Mouse (Mus musculus): ENCODE data around the gene Dnajc25. TPM values are rescaled to one million over a fixed set of nuclear protein-coding genes. Genes with fewer than 3 reads are reported as not detected.

The Dnajc25 gene
- polyA plus RNA-seq (2014; fragmentation: Illumina TruSeq; extraction: RNeasy Lipid Tissue Mini Kit (QIAGEN cat#74804); ENCODE audit: low read depth, low replicate concordance) = 15.1 TPM

DNA sequence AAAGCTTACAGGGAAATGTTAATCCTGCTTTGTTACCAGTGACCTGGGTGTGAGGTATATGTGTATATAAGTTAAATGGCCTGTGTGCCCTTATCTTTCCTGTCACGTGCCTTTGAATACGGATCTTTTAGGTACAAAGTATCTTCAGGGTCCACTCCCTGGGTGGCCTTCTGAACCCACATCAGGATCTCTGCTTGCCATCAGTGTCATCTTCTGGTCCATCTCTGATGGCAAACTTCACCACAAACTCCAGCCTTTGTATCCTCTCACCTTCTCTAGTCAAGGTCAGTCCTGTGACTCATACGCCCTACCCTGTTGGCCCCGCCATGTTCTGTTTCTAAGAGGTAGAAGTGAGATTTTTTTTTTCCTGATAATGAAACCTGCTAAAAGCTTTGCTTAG, at the start of gene Dnajc25:
Gene Dnajc25, plus strand, starts transcription at position 301 of the 400 bp plus-strand sequence.

DNA sequence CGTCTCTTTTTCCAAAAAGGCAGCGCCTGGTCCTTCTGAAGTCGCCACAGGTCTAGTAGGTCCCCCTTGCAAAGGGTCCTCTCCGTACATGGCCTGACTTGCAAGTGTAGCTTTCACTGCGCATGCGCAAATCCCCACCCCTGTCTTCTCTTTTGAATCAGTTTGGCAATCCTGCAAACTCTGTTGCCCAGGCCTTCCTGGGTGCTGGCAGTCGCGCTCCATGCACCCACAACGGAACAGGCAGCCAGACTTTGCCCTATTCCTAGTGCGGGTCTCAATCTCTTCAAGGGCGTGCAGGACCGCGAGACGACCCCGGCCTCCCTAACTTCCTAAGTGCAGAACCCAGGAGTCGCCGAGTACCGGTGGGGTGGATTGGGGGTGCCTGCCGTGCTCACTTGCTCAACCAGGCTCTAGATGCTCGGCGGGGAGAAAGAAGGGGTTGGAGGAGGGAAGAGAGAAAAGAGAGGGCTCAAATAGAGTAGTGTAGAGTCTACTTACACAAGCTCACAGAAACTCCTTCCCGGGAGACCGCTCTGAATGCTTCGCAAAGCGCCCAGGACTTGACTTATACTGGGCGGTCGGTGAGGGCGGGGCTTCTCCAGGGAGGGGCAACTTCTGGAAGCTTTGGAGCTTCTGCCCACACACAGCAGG, 8.2 kb upstream of the Dnajc25 start, which contains the start of gene Ptgr1:
Gene Ptgr1, minus strand, starts transcription at position 580 of the 651 bp plus-strand sequence.

DNA sequence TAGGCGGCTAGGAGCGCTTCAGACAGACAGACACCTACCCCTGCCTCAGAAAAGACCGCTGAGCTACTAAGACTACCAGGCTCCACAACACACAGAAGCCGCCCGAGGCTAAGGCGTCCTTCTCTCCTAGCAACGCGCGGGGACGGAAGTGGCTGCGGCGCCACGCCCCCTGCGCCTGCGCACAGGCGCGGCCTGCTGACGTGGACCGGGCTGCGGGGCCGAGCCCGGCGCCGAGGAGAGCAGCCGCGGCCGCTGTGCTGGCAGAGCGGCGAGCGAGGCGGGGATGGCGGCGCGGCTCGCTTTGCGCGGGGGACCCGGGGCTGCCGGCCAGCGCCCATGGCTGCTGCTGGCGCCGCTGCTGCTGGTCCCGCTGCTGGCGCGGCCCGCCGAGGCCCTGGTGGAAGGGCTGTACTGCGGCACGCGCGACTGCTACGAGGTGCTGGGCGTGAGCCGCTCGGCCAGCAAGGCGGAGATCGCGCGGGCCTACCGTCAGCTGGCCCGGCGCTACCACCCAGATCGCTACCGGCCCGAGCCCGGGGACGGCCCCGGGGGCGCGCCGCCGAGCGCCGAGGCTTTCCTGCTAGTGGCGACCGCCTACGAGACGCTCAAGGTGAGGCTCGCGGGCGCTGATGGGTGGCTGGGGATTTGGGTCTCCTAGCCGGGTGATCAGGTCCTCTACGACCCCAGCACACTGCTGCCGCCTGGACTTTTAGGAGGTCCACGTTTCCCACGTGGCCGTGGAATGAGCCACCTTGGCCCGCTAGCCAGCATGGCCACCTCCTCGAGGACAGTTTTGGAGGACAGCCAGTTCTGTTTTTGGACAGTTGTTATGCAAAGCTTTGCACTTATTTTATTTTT, 8.3 kb downstream of the Dnajc25 start, which contains the start of gene Gm20503:
Gene Gm20503, plus strand, starts transcription at position 263 of the 858 bp plus-strand sequence.

DNA sequence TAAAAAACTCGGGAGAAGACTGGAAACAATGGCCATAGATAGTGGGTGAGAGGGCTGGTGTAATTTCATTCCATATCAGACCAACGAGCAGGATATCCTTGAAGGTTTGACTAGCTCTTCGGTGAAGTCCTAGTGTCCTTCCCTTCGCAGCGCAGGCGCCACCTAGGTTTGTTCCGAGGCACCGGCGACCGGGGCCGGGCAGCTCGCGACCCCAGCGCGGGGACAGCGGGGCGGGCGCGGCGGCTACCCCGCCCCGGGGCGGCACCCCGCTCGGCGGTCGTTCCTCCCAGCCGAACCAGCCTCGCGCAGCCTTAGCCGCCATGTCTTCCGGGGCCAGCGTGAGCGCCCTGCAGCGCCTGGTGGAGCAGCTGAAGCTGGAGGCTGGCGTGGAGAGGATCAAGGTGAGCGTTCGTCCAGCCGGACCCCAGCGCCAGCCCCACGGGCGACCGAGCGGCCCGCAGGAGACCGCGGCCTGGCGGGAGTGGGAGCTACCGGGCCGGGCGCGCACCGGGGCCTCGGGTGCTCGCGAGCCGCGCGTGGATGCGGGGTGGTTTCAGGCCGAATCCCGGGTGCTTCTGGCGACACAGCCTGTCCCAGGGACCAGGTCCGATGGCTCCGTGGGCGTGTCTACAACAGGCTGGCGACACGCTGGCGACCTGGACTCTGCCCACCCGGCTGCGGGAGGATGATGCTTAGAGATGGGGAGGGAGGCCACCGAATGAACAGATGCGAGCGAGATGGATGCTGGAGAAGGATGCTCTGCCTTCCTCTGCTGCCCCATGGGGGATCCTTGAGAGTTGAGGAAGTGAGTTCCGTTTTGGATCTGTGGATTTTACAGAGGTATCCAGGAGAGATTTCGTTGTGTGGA, 40.3 kb downstream of the Dnajc25 start, which contains the start of gene Gng10:
Gene Gng10, plus strand, starts transcription at position 171 of the 868 bp plus-strand sequence.

Other genes with a start within 250 kb of the Dnajc25 start
- not detected for gene Olfr267, start 207.3 kb upstream of the Dnajc25 start, polyA plus RNA-seq (2014; fragmentation: Illumina TruSeq; extraction: RNeasy Lipid Tissue Mini Kit (QIAGEN cat#74804); ENCODE audit: low read depth, low replicate concordance)
- gene Ecpas, start 82.3 kb upstream of the Dnajc25 start, polyA plus RNA-seq (2014; fragmentation: Illumina TruSeq; extraction: RNeasy Lipid Tissue Mini Kit (QIAGEN cat#74804); ENCODE audit: low read depth, low replicate concordance) = 83.4 TPM
- 0.21 TPM for gene Zkscan16, start 51.4 kb upstream of the Dnajc25 start, polyA plus RNA-seq (2014; fragmentation: Illumina TruSeq; extraction: RNeasy Lipid Tissue Mini Kit (QIAGEN cat#74804); ENCODE audit: low read depth, low replicate concordance)
- gene Ptgr1, start 7.9 kb upstream of the Dnajc25 start, polyA plus RNA-seq (2014; fragmentation: Illumina TruSeq; extraction: RNeasy Lipid Tissue Mini Kit (QIAGEN cat#74804); ENCODE audit: low read depth, low replicate concordance) = 2.8 TPM
- gene Gm20503, start 8.1 kb downstream of the Dnajc25 start, polyA plus RNA-seq (2014; fragmentation: Illumina TruSeq; extraction: RNeasy Lipid Tissue Mini Kit (QIAGEN cat#74804); ENCODE audit: low read depth, low replicate concordance) = not detected
- gene Gng10, start 40.0 kb downstream of the Dnajc25 start, polyA plus RNA-seq (2014; fragmentation: Illumina TruSeq; extraction: RNeasy Lipid Tissue Mini Kit (QIAGEN cat#74804); ENCODE audit: low read depth, low replicate concordance) = 19.1 TPM
- not detected for gene AI481877, start 143.9 kb downstream of the Dnajc25 start, polyA plus RNA-seq (2014; fragmentation: Illumina TruSeq; extraction: RNeasy Lipid Tissue Mini Kit (QIAGEN cat#74804); ENCODE audit: low read depth, low replicate concordance)
- gene Ugcg, start 194.2 kb downstream of the Dnajc25 start, polyA plus RNA-seq (2014; fragmentation: Illumina TruSeq; extraction: RNeasy Lipid Tissue Mini Kit (QIAGEN cat#74804); ENCODE audit: low read depth, low replicate concordance) = 10.5 TPM

All from heart, adult 10 weeks (tissue).